Mouse (Mus musculus): ENCODE measurements around the gene Pigm. TPM values are rescaled to one million over a fixed set of nuclear protein-coding genes. Genes with fewer than 3 reads are reported as not detected.

Gene Pigm
- 11.4 and 12.3 TPM in 2 replicates for polyA plus RNA-seq (2014; fragmentation: Nextera tagmentation; extraction: Ambion mirVana)

DNA sequence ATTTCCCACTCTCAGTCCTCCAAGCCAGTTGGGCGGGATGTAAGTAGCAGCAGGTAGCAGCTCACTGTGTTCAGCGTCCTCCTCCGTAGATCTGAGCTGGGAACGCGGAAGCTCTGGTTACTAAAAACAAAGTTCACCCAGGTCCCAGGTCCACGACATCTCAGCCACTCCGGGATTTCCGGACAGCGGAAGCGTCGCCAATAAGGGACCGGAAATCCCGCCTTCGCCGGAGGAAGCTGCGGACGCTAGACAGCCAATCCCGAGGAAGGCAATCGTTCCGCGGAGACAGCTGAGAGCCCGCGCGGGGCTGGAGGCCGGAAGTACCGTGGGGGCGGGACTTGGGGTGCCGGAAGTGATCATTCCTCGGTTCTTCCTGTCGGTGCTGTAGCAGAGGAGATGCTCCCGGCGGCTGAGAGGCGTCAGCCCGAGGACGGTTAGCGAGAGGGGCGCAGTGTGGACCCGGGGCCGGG lies at the start of gene Pigm:
Gene Pigm (plus strand): TSS at position 349 of the 470 bp plus-strand sequence.
- no peaks in the 10 kb centered on the region for H3K9me3 ChIP-seq (replicated peaks; ENCODE audit: control insufficient read depth, low read length)
- ATAC-seq (replicated peaks; ENCODE audit: insufficient number of reproducible peaks, low FRiP score, low TSS enrichment, low read depth): peak; percentile 97
- no peaks in the 10 kb centered on the region for H3K36me3 ChIP-seq (replicated peaks; ENCODE audit: control insufficient read depth, insufficient read depth, low read depth, low read length)
- no peaks in the 10 kb centered on the region for H3K27me3 ChIP-seq (ENCODE audit: control insufficient read depth, insufficient read depth, low read length)
- DNase-seq (ENCODE audit: low spot score): peak; percentile 99
- H3K4me2 ChIP-seq (ENCODE audit: low read depth, low read length): peak within 1 kb of the TSS; percentile 86
- peak within 1 kb of the TSS; percentile 84 for H3K9ac ChIP-seq (replicated peaks; ENCODE audit: low read length)
- peaks cover 5% of the 10 kb centered on the region for H3K4me1 ChIP-seq (ENCODE audit: control insufficient read depth, insufficient read depth, low read length)
- WGBS: under 1% methylated on average over 37 of the region's 39 CpGs
- H3K27ac ChIP-seq (replicated peaks; ENCODE audit: low read depth, low read length): no peak within 1 kb of the TSS; the same call in 1 of the 2 replicates
- peak within 1 kb of the TSS; percentile 97 for H3K4me3 ChIP-seq (ENCODE audit: low read depth, low read length)

GRCm38 (mm10) chr1:172326684-172327083 lies 49.7 kb upstream of the Pigm start:
- no peaks in the 10 kb centered on the region for H3K36me3 ChIP-seq (replicated peaks; ENCODE audit: control insufficient read depth, insufficient read depth, low read depth, low read length)
- no peak for DNase-seq (ENCODE audit: low spot score)

DNA sequence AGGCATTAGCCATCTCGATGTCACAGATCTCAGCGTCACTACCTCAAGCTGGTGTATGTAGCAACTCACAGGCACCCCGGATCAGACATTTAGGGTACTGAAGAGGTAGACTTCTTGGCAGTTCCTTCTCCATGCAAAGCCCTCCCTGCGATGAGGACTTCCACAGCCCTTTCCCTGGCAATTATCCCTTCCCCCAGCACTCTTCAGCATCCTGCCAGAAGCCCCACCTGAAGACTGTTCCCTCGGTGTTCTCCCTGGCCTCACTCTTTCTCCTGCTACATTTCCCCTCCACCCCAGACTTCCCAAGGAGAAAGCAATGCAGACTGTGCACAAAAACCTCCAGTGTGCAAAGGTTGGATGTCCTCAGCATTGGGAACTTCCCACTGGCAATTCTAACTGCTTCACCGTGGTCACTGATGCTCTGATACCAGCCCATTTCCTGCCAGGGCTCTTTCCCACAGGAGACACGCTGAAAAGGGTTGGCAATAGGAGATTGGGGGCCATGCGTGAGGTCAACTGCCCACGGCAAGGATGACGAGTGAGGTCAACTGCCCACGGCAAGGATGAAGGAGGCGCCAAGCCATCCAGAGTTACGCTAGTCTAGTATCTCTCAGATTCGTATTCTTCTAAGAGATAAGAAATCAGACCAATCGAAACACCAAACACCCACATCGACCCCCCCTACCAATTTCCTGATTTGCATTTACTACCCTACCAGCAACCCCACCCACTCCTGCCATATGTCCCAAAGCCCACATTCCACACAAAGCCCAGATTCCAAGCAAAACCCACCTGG lies 48.9 kb upstream of the Pigm start:
- 84% methylated on average over 16 of the region's 16 CpGs for WGBS
- H3K27me3 ChIP-seq (ENCODE audit: control insufficient read depth, insufficient read depth, low read length): peaks cover 34% of the 10 kb centered on the region
- H3K27ac ChIP-seq (replicated peaks; ENCODE audit: low read depth, low read length): no peak overlapping the region
- no peak overlapping the region for H3K4me2 ChIP-seq (ENCODE audit: low read depth, low read length)
- no peak overlapping the region for H3K9ac ChIP-seq (replicated peaks; ENCODE audit: low read length)
- no peak overlapping the region for H3K4me3 ChIP-seq (ENCODE audit: low read depth, low read length)
- no peaks in the 10 kb centered on the region; the same call in 1 of the 2 replicates for H3K4me1 ChIP-seq (ENCODE audit: control insufficient read depth, insufficient read depth, low read length)
- ATAC-seq (replicated peaks; ENCODE audit: insufficient number of reproducible peaks, low FRiP score, low TSS enrichment, low read depth): no peak
- no peak for DNase-seq (ENCODE audit: low spot score)
- no peaks in the 10 kb centered on the region for H3K9me3 ChIP-seq (replicated peaks; ENCODE audit: control insufficient read depth, low read length)
- no peaks in the 10 kb centered on the region for H3K36me3 ChIP-seq (replicated peaks; ENCODE audit: control insufficient read depth, insufficient read depth, low read depth, low read length)

More at GRCm38 (mm10) chr1:172326684-172327083, 49.7 kb upstream of the Pigm start:
- H3K4me1 ChIP-seq (ENCODE audit: control insufficient read depth, insufficient read depth, low read length): no peaks in the 10 kb centered on the region; the same call in 1 of the 2 replicates
- H3K9me3 ChIP-seq (replicated peaks; ENCODE audit: control insufficient read depth, low read length): no peaks in the 10 kb centered on the region
- peak overlapping the region; percentile 41 for H3K4me3 ChIP-seq (ENCODE audit: low read depth, low read length)
- H3K9ac ChIP-seq (replicated peaks; ENCODE audit: low read length): no peak overlapping the region
- peak overlapping the region; percentile 76 for H3K4me2 ChIP-seq (ENCODE audit: low read depth, low read length)
- H3K27ac ChIP-seq (replicated peaks; ENCODE audit: low read depth, low read length): 0 out of 2 replicates have a peak overlapping the region, but pooled peaks have one; percentile 28
- H3K27me3 ChIP-seq (ENCODE audit: control insufficient read depth, insufficient read depth, low read length): peaks cover 34% of the 10 kb centered on the region
- ATAC-seq (replicated peaks; ENCODE audit: insufficient number of reproducible peaks, low FRiP score, low TSS enrichment, low read depth): no peak
- 56% methylated on average over 11 of the region's 11 CpGs for WGBS

GRCm38 (mm10) chr1:172328041-172328440 lies 48.3 kb upstream of the Pigm start:
- H3K4me3 ChIP-seq (ENCODE audit: low read depth, low read length): no peak overlapping the region
- no peak overlapping the region for H3K4me2 ChIP-seq (ENCODE audit: low read depth, low read length)
- H3K27me3 ChIP-seq (ENCODE audit: control insufficient read depth, insufficient read depth, low read length): peaks cover 34% of the 10 kb centered on the region
- no peaks in the 10 kb centered on the region for H3K36me3 ChIP-seq (replicated peaks; ENCODE audit: control insufficient read depth, insufficient read depth, low read depth, low read length)
- no peak for DNase-seq (ENCODE audit: low spot score)
- H3K9ac ChIP-seq (replicated peaks; ENCODE audit: low read length): no peak overlapping the region
- no peak for ATAC-seq (replicated peaks; ENCODE audit: insufficient number of reproducible peaks, low FRiP score, low TSS enrichment, low read depth)
- no peak overlapping the region for H3K27ac ChIP-seq (replicated peaks; ENCODE audit: low read depth, low read length)
- no peaks in the 10 kb centered on the region for H3K9me3 ChIP-seq (replicated peaks; ENCODE audit: control insufficient read depth, low read length)
- 77% methylated on average over 3 of the region's 3 CpGs for WGBS
- no peaks in the 10 kb centered on the region; the same call in 1 of the 2 replicates for H3K4me1 ChIP-seq (ENCODE audit: control insufficient read depth, insufficient read depth, low read length)

GRCm38 (mm10) chr1:172328461-172328860 lies 47.9 kb upstream of the Pigm start:
- Histone ChIP-seq H3K4me2 (ENCODE audit: low read depth, low read length) (no peak overlapping the region), H3K9ac (replicated peaks; ENCODE audit: low read length) (no peak overlapping the region), H3K27ac (replicated peaks; ENCODE audit: low read depth, low read length) (no peak overlapping the region), H3K36me3 (replicated peaks; ENCODE audit: control insufficient read depth, insufficient read depth, low read depth, low read length) (no peaks in the 10 kb centered on the region), H3K4me3 (ENCODE audit: low read depth, low read length) (no peak overlapping the region), H3K4me1 (ENCODE audit: control insufficient read depth, insufficient read depth, low read length) (no peaks in the 10 kb centered on the region; the same call in 1 of the 2 replicates), H3K9me3 (replicated peaks; ENCODE audit: control insufficient read depth, low read length) (no peaks in the 10 kb centered on the region), H3K27me3 (ENCODE audit: control insufficient read depth, insufficient read depth, low read length) (peaks cover 34% of the 10 kb centered on the region)
- WGBS: 81% methylated on average over 7 of the region's 7 CpGs
- DNase-seq (ENCODE audit: low spot score): no peak
- ATAC-seq (replicated peaks; ENCODE audit: insufficient number of reproducible peaks, low FRiP score, low TSS enrichment, low read depth): no peak

DNA sequence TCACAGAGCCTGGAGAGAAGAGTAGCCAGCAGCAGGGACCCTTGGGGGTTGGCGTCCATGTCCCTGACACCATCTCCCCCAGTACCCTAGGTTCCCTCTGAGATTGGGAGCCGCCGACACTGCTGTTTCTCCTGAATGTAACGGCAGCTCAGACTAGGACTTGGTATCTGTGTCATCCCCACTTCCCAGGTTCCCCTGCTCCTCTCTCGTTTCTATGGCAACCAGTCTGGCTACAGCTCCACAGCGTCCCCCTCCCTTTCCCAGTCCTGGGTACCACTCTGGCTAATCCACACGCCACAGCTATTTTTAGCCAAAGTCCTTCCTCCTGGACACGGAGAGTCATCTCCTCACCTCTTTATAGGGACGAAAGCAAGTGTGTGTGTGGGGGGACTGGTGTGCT lies 47.2 kb upstream of the Pigm start, which contains the start of gene Kcnj9:
Gene Kcnj9 (minus strand): TSS at position 188 of the 400 bp plus-strand sequence.
- no peaks in the 10 kb centered on the region for H3K9me3 ChIP-seq (replicated peaks; ENCODE audit: control insufficient read depth, low read length)
- no peaks in the 10 kb centered on the region; the same call in 1 of the 2 replicates for H3K4me1 ChIP-seq (ENCODE audit: control insufficient read depth, insufficient read depth, low read length)
- ATAC-seq (replicated peaks; ENCODE audit: insufficient number of reproducible peaks, low FRiP score, low TSS enrichment, low read depth) (no peak; the same call in 1 of the 2 replicates), DNase-seq (ENCODE audit: low spot score) (peak; percentile 39)
- peaks cover 34% of the 10 kb centered on the region for H3K27me3 ChIP-seq (ENCODE audit: control insufficient read depth, insufficient read depth, low read length)
- H3K27ac ChIP-seq (replicated peaks; ENCODE audit: low read depth, low read length): no peak within 1 kb of the TSS
- no peak within 1 kb of the TSS for H3K9ac ChIP-seq (replicated peaks; ENCODE audit: low read length)
- no peaks in the 10 kb centered on the region for H3K36me3 ChIP-seq (replicated peaks; ENCODE audit: control insufficient read depth, insufficient read depth, low read depth, low read length)
- H3K4me3 ChIP-seq (ENCODE audit: low read depth, low read length): no peak within 1 kb of the TSS
- 32% methylated on average over 9 of the region's 9 CpGs for WGBS
- H3K4me2 ChIP-seq (ENCODE audit: low read depth, low read length): no peak within 1 kb of the TSS

DNA sequence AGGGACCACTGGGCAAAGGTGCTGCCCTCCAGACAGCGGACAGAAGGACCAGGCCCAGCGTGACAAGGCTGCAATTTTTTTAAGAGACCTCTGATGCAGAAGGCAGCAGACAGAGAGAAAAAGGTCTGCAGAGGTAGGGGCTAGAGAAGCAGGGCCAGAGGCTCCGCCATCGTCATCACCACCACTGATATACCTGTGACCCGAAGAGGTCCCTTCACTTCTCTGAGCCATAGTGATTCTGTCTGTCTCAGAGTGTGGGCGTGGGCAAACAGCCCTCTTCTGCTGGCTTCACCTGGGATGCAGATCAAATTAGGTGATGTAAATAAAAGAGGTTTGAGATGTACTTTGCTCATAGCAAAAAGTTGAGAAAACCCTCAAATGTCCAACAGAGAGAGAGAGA lies 46.7 kb upstream of the Pigm start:
- Histone ChIP-seq H3K27me3 (ENCODE audit: control insufficient read depth, insufficient read depth, low read length) (peaks cover 34% of the 10 kb centered on the region), H3K4me3 (ENCODE audit: low read depth, low read length) (no peak overlapping the region), H3K4me2 (ENCODE audit: low read depth, low read length) (no peak overlapping the region), H3K9ac (replicated peaks; ENCODE audit: low read length) (no peak overlapping the region), H3K27ac (replicated peaks; ENCODE audit: low read depth, low read length) (no peak overlapping the region), H3K9me3 (replicated peaks; ENCODE audit: control insufficient read depth, low read length) (no peaks in the 10 kb centered on the region), H3K4me1 (ENCODE audit: control insufficient read depth, insufficient read depth, low read length) (no peaks in the 10 kb centered on the region; the same call in 1 of the 2 replicates), H3K36me3 (replicated peaks; ENCODE audit: control insufficient read depth, insufficient read depth, low read depth, low read length) (no peaks in the 10 kb centered on the region)
- no peak for ATAC-seq (replicated peaks; ENCODE audit: insufficient number of reproducible peaks, low FRiP score, low TSS enrichment, low read depth)
- 77% methylated on average over 6 of the region's 6 CpGs for whole genome bisulfite sequencing
- no peak for DNase-seq (ENCODE audit: low spot score)

DNA sequence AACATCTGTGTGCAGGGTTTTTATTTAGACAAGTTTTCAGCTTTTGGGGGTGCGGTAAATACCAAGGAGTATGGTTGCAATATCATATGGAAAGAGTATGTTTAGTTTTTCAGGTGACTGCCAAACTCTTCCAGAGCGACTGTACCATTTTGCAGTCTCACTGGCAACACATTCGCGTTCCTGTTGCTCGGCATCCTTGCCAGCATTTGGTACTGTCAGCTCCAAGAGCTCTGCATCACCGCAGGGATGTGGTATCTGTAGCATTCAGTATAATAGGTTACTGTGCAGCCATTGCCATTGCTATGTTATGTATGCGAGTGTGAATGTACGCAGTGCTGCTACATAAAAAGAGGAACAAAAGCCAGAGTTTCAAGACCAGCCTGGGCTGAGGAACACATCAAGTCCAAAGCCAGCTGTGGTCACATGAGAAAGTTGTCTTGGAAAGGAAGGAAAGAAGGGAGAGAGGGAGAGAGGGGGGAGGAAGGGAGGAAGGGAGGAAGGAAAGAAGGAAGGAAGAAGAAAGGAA lies 44.9 kb upstream of the Pigm start:
- no peak for DNase-seq (ENCODE audit: low spot score)
- ATAC-seq (replicated peaks; ENCODE audit: insufficient number of reproducible peaks, low FRiP score, low TSS enrichment, low read depth): no peak
- H3K9me3 ChIP-seq (replicated peaks; ENCODE audit: control insufficient read depth, low read length): no peaks in the 10 kb centered on the region
- H3K4me1 ChIP-seq (ENCODE audit: control insufficient read depth, insufficient read depth, low read length): no peaks in the 10 kb centered on the region; the same call in 1 of the 2 replicates
- peaks cover 19% of the 10 kb centered on the region for H3K27me3 ChIP-seq (ENCODE audit: control insufficient read depth, insufficient read depth, low read length)
- no peak overlapping the region for H3K4me2 ChIP-seq (ENCODE audit: low read depth, low read length)
- no peak overlapping the region for H3K9ac ChIP-seq (replicated peaks; ENCODE audit: low read length)
- WGBS: 75% methylated on average over 8 of the region's 8 CpGs
- H3K36me3 ChIP-seq (replicated peaks; ENCODE audit: control insufficient read depth, insufficient read depth, low read depth, low read length): no peaks in the 10 kb centered on the region
- no peak overlapping the region for H3K27ac ChIP-seq (replicated peaks; ENCODE audit: low read depth, low read length)
- no peak overlapping the region for H3K4me3 ChIP-seq (ENCODE audit: low read depth, low read length)

Data from embryonic facial prominence, embryonic 11.5 days (tissue).